Mouse (Mus musculus) bone marrow, adult 2 months (tissue): ENCODE measurements around the gene Maf.

ENCODE experiments used
- CTCF ChIP-seq: fragments of 200-500 bp; IDR thresholded peaks from 2 replicates; pipeline ENCODE4 v1.5.1; 2011; ENCODE audit warnings: low read length, control low read depth; ENCODE audit not compliant: control insufficient read depth, insufficient read depth
- POLR2A ChIP-seq: fragments of 200-500 bp; IDR thresholded peaks from 2 replicates; pipeline ENCODE4 v1.6.1; 2011; ENCODE audit warnings: low read depth, mild to moderate bottlenecking, control low read depth, low read length, borderline replicate concordance; ENCODE audit not compliant: control insufficient read depth

- no peak for TF ChIP-seq CTCF
- TF ChIP-seq POLR2A, result no peak
Measured at GRCm38 (mm10) chr8:115696661-115697060, 10.9 kb downstream of the Maf start.
